Comparison of ENCODE assay signal across 8 mouse cellular contexts in the genomic region with DNA sequence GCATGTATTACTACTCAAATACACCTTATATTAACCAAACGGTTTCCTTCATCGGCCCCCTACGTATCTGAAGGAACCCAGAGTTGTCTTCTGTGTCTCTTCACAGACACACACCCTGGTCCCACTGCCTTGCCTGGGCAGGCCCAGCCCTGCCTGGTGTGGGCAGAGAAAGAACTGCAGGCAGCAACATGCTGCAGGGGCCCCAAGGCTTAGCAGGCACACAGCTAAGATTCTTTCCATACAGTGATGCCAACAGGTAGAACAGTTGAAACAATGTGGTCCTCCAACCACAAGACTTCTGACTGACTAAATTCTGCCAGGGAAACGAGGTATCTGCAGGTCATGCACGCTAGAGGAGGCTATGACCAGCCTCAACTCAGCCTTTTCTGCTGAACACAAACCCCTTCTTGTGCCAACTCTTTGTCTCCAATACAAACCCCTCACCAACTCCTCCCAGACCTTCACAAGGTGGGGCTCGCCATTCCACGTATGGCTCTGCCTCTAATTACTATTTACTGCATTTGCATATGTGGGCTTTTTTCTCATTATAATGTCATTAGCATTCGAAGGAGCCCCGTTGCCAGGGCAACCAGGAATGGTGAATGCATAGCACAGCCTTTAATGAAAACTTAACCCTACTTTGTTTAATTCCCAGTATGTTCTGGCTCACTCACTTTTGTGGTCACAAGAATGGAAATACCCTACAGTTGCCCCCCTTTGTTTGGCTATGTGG. TPM values are rescaled to one million over a fixed set of nuclear protein-coding genes. Genes with fewer than 3 reads are reported as not detected.
DNase-seq lines count a peak whose midpoint lies in the region; ATAC-seq and TF ChIP-seq lines count a peak whose summit lies in the region.

No protein-coding gene starts in this region.

- DNase-seq in frontal cortex, postnatal 25 days (ENCODE audit: low spot score in 2 of 2) = no peak
- no peak for DNase-seq in G1E (ENCODE audit: low spot score)
- peak; percentile 28 for DNase-seq in forelimb bud, embryonic 11.5 days (ENCODE audit: low read depth, low spot score)
- DNase-seq in adrenal gland, adult (ENCODE audit: inconsistent age in 2 of 2, low spot score in 1 of 2) = no peak
- DNase-seq in gastrocnemius, postnatal 25 days = no peak
- DNase-seq in lung, postnatal 14 days = no peak

- 33% methylated on average over 9 of the region's 9 CpGs for WGBS in midbrain, embryonic 15.5 days

- no peaks in the 10 kb centered on the region for H3K36me3 ChIP-seq in G1E (replicated peaks)
- no peaks in the 10 kb centered on the region for H3K36me3 ChIP-seq in midbrain, embryonic 15.5 days (replicated peaks)

- H3K27me3 ChIP-seq in G1E (ENCODE audit: insufficient read depth, low read length) = no peaks in the 10 kb centered on the region
- H3K27me3 ChIP-seq in midbrain, embryonic 15.5 days (replicated peaks) = no peaks in the 10 kb centered on the region

- peak overlapping the region; percentile 40 for H3K27ac ChIP-seq in midbrain, embryonic 15.5 days

- H3K4me3 ChIP-seq in G1E (ENCODE audit: low read depth, low read length) = no peak overlapping the region
- no peak overlapping the region for H3K4me3 ChIP-seq in midbrain, embryonic 15.5 days

- H3K9me3 ChIP-seq in G1E (replicated peaks) = no peaks in the 10 kb centered on the region
- no peaks in the 10 kb centered on the region for H3K9me3 ChIP-seq in midbrain, embryonic 15.5 days

- no peak for TF ChIP-seq CTCF in G1E (IDR thresholded peaks at IDR 0.05; ENCODE audit: low read depth, low read length)

- peaks cover 41% of the 10 kb centered on the region for H3K4me1 ChIP-seq in G1E (ENCODE audit: insufficient read depth, low read depth, low read length)
- H3K4me1 ChIP-seq in midbrain, embryonic 15.5 days = peaks cover 19% of the 10 kb centered on the region

- no peak overlapping the region; the same call in 1 of the 2 replicates for H3K4me2 ChIP-seq in midbrain, embryonic 15.5 days

- peak; percentile 71 for ATAC-seq in frontal cortex, adult (ENCODE audit: low TSS enrichment)
- 0 out of 2 replicates have a peak, but pooled peaks have one; percentile 11 for ATAC-seq in G1E (ENCODE audit: extremely low read depth, insufficient number of reproducible peaks, low FRiP score, poor library complexity, severe bottlenecking)
- ATAC-seq in midbrain, embryonic 15.5 days (replicated peaks) = peak; percentile 87

- no peak overlapping the region for H3K9ac ChIP-seq in midbrain, embryonic 15.5 days

RNA-seq across cellular contexts. Expression of a gene that starts 45.2 kb away (rescaled TPM):
- total RNA-seq in G1E (2014; fragmentation: Nextera tagmentation) (19.5 and 23.3 TPM in 2 replicates), G1E (2017) (9.4 and 10.1 TPM in 2 replicates)
- 0.10 and 0.28 TPM in 2 replicates for polyA plus RNA-seq in G1E (2012)
- 13.6 and 13.8 TPM in 2 replicates for polyA plus RNA-seq in midbrain, embryonic 15.5 days (2015; fragmentation: Nextera tagmentation; extraction: Ambion mirVana)
- total RNA-seq in gastrocnemius, postnatal 25 days (2021) = 1 to 10 TPM; 8.8 to 9.8 TPM

Comparison
In these comparisons a context has a peak if more than half of its experiments do, and no peak if none do; other contexts are left out.
1. ATAC-seq: peak in every context shown above with its lines; median percentile 87 in midbrain, embryonic 15.5 days; 71 in frontal cortex, adult; 11 in G1E.